Mouse (Mus musculus) embryo, embryonic 11.5 days (tissue): ENCODE results near the gene Fgf2.

ENCODE experiments used
- DNase-seq: peaks from one replicate; pipeline ENCODE4 v3.0.0-alpha.2; 2012; ENCODE audit warnings: low read depth, low spot score

The Fgf2 gene

DNA sequence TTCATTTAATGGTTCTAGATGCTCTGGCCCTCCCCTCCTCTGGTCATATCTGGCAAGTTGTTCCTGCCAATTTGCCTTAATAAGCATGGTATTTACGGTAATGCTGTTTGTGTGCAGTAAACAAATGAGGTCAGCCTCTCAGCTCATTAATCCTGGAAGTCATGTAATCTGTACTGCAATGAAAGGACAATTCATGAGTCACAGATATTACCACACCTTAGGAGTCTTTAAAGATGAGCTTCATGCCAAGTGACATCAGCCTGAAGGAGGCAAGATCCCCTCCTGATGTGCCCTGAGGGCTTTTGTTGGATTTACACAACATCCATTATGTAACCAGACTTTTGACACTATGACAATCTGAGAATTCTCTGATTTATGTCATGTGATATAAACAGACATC is 6.6 kb downstream of the Fgf2 start:
- DNase-seq = no peak

DNA sequence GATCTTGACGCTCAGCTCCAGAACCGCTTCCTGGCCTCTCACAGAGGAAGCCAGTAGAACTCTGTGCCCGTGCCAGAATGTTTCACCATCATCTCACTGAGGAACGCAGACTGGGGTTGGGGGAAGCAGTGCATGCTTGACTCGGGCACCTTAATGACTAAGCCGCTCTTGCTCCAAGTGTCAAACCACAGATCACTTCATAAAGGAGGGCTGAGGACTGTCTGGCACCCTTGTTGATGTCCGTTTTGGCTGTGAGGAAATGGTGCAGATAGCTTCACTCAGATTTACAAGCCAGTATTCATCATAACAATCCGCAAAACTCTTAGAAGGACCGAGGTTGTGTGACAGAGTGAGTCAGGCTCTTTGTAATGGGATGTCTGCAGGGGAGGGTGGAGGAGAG is 12.6 kb downstream of the Fgf2 start:
- DNase-seq = no peak

DNA sequence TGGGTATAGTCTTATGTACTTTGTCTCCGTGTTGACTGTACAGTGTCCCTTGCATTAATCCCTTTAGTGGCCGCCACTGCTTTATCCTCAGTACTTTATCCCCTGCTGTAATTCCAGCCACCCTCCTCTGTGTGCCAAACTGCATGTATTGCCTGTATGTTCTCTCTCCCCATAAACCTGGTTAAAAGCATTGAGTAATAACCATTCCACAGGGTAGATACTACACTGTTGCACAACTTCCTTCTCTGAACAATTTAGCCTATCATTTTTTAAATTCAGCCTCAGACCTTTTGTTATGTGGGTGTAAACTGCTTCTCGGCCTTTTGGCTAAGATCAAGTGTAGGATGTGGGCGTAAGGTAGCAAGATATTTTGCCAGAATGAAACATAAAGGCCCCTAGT is 17.0 kb downstream of the Fgf2 start:
- no peak for DNase-seq

DNA sequence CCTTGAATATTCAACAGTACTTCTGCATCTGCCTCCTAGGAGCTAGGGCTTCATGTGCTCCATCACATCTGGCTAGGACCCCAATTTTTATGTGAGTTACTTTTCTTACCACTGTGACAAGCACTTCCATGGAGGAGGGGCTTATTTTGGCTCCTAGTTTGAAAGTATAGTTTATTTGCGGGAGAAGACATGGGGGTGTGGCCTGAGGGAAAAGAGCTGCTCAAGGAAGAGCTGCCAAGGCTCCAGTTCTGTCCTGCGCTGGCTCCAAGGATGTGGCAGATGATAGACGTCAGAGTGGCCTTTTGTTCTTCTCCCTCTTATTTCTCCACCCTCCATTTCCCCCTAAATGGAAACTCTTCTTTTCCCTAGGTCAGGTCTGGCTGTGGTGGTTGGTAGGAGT is 17.8 kb downstream of the Fgf2 start:
- no peak for DNase-seq

DNA sequence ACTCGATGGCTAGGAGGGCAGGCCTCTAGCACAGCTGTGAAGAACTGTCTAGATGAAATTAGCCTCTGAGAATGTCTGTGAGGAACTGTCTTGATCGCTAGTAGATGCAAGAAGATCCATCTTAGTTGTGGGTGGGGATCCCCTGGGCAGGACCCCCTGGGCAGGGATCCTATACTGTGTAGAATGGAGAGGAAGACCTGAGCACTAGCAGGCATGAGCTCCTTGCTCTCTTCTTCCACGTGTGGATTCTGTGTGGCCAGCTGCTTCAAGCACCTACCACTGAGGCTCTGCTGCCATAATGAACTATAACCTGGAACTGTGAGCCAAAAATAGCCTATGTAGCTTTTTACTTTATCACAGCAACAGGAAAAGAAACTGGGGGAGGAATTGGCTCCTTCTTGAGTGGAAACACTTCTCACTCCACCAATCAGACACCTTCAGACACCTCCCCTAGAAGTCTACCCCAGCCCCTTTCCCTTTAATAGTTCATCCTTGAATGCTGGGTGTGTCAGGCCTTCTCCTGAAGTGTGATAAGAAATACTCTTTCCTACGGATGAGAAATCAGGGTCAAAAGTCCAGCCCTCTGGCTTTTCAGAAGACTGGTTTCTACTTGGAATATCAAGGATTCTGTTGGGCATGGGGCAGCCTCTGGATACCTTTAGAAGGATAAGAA is 18.4 kb downstream of the Fgf2 start:
- DNase-seq = no peak

DNA sequence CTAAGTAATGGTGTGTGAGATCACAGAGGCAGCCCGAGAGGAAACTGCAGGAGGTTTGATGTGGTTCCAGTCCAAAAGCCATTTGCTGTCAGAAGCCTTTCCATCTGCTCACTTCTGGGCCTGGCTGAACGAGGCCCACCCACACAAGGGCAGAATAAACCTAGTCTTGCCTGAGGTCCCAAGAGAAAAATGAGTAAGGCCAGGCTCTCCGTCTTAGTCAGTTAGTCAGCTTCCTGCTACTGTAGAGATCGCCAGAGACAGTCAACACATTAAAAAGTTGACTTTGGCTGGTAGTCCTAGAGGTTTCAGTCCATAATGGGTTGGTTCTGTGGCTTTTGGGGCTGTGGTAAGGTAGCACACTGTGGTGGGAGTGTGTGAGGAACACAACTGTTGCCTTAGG is 22.3 kb downstream of the Fgf2 start:
- DNase-seq = no peak

DNA sequence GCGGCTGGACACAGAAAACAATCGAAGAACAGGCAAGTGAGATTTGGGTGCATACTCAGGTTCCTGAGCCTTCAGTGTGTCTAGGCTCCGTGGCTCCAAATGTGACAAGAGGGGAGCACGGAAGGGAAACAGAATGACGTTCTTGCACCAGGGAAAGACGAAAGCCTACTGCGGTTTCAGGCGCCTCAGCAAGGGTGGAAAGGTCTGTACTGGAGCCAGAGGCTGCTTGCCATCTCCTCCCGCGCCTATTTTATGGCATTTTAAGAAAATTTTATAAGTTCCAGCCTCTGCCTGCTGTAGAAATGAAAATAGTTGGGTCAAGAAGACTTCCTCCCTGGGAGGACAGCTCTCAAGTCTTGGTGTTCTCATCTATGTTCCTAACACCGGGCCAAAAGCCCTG is 25.6 kb downstream of the Fgf2 start:
- DNase-seq = no peak

DNA sequence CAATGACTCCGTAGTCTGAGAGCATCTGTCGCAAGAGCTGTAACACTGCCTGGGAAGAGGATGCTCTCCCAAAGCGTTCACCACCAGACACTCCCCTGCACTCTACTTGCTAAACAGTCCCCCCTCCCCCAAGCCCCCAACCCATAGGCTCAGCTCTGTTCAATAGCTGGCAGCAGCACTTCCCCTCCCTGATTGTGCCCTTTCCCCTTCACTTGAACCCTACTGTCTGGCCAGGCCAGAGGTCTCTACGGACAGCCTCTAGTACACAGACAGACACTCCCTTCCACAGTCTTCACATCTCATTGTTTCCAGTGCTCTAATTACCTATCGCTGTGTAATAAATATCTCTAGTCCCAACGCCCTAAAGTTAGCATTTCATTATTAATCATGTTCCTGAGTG is 29.8 kb downstream of the Fgf2 start:
- no peak for DNase-seq

DNA sequence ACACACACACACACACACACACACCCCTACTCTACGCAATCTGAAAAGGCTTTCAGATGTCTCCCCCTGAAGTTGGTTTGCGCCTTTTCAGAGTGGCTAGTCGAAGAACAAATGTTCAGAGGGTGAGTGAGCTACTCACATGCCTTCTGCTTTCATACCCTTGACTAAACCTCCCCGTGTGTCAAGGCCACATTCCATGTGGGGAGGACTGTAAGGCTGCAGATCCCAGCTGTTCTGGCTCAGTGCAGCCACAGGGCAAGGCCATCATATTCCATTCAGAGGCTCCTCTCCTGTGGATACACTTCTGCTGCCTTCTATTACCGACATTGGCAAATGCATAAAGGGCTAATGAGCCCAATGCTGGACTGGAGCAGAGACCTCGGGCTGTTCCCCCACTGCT is 30.3 kb downstream of the Fgf2 start:
- no peak for DNase-seq

DNA sequence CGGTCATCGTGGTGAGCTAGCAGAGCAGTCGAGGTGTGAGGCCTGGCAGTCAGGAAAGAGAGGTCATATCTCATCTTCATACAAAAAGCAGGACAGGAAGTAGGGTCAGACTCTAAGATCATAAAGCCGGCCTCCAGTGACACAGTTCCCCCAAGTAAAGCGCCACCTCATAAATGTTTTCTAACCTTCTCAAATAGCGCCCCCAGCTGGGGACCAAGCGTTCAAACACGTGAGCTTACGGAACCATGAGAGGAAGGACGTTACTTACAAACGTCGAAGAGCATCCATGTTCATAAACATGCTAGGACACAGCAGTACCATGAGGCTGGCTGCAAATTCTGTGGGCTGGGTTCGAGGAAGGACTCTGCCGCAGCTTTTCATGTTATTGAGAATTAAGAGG is 31.1 kb downstream of the Fgf2 start:
- DNase-seq = no peak

DNA sequence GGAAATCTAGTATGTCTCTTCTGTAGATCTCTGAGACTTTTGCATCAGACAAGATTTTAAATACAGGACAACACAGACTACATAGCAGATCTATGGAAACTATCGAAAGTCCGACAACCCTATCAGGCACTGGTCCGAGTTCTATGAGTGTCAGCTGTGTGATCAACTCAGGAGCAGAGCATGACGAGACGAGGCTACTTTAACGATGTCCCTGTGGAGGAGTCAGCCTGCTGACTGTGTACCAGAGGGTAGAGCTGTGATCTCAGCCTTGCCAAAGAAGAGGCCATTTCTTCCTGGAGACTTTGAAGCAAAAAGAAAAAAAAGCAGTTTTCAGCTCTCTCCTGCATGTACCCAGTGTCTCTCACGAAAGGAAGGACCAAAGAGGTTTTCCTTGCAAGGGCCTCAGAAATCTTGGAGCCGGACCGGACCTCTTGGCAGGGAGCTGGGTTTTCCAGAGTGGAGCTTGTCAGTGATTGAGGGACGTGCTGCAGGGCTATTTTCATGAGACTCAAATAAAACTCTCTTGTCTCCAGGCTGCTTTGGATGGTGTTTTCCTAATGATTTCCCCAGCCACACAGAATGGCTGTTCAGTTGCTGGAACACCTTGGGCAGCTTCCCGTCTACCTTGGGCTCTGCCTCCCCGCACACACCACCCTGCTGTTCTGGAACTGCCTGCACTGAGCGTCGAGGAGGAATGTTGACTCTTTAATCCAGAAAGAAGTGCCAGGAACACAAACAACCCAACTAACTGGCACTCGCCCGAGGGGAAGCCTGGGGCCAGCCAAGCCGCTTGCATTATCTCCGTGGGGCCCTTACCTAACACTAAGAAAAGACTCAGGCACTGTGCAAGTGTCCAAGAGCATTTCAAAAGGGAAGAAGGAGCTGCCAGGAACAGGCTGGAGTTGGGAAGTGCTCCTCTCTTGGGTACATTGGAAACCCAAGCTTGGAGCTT is 32.1 kb downstream of the Fgf2 start:
- DNase-seq = no peak

DNA sequence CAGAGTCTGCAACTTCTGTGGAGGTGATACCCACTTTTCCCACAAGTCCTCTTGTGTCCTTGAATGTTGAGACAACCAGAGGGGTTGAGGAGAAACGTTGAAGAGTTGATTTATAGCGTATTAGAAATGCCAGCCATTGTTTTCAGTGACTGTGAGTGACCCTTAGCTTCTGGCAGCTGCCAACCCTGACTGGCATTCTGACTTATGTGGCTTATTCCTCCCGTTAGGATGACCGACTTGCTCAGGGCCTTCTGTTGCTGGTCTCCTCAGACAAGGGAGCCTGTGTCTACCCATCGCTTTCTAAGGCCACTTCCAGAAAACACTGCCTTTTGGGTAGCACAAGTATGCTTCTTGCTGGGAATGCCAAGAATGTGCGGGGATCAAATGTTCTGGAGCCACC is 33.3 kb downstream of the Fgf2 start:
- no peak for DNase-seq

DNA sequence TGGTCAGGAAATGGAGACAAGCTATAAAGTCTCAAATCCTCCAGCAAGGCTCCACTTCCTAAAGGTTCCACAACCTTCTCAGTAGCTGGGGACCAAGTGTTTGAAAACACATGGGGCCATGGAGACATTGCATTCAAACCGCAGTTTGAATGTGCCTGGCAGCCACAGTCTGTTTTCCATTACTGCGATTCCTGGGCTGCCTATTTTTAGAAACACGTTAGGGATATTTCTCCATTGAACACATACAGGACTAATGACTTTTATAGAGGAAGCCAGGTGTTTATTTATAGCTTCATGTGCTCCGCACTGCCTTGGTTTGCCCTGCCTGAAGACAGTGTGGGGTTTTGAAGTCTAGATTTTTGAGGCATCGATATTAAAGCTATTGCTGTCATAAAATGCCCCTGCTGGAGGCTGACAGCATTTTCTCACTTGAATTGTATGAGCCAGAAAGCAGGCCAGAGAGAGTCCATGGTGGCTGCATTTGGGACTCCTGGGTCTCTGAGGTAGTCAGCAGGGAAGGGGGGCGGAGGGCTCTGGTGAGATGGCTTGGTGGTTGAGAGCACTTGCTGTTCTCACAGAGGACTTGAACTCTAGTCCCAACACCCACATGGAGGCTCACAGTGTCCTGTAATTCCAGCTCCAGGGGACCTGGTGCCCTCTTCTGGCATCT is 35.1 kb downstream of the Fgf2 start:
- no peak for DNase-seq

DNA sequence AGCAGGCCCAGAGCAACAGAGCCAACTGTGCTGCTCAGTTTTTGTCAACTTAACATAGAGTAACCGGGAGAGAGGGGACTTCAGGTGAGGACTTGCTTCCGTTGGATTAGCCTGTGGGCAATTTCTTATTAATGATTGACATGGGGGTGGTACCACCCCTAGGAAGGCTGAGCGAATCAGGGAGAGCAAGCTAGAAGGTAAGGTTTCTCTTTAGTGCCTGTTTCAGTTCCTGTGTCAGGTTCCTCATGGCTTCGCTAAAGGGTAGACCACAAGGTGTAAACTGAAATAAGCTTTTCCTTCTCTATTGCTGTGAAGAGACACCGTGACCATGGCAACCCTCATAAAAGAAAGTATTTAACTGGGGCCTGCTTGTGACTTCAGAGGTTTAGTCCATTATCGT is 39.2 kb downstream of the Fgf2 start:
- DNase-seq = no peak

DNA sequence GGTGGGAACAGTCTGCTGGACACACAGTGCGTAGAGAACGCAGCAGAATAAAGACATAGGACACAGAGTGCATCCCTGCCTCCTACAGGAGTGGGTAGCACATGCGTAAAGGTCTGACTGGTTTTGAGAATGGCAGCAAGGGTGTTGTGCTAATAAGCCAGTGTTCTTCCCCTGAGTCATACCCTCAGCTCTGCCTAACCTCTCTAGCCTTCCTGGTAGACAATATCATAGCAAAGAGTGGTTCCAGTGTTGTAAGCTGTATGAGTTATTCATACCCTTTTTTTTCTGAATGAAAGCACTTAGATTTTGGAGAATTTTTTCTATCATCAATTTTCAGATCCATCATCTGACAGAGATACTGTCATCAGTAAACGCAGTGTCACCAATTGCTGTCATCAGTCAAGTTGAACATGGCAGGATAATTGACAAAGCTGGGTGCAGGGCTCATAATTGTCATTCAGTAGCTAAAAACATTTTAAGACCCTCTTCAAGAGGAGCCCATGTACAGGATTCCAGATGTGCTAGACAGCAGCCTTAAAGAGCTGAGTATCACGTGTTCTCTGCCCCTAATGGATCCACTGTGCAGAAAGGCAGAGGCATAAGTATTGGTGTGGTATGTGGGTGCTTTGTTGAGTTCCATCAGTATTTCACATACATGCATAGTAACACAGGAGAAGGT is 48.9 kb downstream of the Fgf2 start:
- DNase-seq = no peak

DNA sequence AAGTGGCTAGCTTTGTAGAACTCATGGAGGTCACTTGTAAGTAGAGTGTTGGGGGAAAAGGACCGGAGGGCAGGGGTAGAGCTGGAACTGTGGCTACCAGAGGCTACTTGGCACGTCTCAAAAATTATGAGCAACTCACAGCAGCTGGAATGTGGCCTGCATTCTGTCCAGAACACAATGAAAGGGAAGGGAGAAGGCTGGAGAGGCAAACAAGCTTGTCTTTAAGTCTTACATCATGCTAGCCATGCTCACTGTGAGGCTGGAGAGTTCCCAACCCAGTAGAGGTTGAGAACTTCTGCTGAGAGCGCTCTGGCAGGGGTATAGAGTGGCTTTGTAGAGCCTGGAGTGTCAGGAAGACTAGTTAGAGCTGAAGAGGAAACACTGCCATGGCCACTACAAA is 49.5 kb downstream of the Fgf2 start:
- DNase-seq = no peak

DNA sequence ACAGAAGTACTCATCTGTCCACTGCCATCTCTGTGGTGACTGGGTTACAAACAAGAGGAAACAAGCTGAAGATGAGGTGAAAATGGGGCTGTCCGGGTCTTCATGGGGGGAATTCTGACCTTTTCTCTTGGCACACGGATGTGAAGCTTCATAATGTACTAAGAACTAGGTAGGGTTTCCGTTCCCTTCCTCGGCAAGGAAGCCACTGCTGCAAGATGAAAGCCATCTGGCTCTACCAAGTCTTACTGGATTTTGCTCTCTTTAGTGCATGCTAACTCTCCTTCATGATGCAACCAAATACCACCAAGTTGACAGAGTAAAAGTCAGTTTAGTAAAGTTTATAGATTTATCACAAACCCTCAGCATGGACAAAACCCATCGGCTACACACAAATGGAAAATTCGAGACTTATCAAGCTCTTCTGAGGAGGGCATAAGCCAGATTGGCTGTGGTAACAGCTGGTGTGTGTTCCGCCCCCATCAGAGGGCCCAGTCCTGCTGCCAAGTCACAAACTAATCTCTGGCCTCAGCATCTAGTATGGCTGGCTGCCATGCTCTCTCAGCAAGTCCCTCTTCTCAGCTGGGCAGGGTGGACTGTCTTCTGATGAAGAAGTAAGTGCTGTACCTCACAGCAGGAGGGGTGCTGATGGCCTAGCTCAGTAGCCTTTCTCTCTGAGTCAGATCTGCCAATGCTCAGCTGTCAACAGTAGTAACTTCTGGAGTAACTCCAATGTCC is 50.7 kb downstream of the Fgf2 start:
- DNase-seq = no peak

DNA sequence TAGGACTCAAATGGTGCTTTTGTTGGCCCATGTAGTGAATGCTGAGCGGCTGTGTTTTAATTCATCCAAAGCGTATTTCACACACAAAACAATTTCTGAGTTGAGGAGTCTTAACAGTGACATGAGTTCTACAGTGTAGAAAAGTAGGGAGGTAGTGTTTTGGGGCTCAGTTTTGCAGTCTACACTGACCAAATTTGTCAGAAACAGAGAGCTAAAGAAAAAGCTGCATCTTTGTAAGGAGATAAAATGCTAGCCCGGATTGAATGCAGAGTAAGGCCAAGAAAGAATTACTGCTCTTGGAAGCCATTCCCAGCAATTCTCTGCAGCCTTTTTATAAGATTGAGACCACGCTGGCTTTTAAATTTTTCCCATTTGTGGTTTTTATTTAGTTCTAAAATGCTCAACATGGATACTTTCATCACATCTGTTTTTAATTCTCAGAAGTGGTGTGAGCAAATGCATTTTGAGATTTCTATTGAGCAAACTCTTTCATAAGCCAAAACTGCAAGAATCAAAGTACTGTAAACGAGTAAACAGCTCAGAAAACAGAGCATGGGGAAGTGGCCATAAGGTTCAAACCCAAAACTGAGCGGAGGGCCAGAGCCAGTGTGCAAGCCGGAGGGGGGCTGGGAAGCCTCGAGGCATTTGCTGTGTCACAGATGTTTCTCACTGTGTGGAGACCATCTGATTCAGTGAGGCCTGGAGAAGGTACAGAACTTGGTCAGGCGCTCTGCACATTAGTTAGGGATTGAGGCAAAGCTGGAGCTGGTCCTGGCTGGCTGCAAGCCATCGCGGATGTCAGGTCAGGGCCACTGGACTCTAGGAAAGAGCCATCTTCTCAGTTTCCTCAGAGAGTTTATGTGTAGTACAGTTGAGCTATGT is 53.8 kb downstream of the Fgf2 start:
- no peak for DNase-seq

DNA sequence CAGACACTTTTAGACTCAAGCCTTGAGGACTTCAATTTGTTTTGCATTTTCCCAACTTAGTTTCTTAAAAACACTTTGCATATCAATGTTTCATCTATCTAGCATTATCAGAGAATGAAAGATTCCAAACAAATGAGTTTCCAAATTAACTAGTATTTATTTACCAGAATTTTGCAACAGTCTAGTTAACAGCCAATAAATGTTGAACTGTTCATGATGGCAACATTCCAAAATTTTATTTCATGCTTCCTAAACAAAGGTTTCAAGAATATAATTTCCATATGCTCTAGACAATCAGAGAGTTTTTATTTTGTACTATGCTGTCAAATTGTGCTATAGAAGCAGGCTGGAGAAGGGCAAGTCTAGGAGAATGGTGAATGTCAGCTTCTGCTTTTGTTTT is 59.5 kb downstream of the Fgf2 start:
- no peak for DNase-seq

DNA sequence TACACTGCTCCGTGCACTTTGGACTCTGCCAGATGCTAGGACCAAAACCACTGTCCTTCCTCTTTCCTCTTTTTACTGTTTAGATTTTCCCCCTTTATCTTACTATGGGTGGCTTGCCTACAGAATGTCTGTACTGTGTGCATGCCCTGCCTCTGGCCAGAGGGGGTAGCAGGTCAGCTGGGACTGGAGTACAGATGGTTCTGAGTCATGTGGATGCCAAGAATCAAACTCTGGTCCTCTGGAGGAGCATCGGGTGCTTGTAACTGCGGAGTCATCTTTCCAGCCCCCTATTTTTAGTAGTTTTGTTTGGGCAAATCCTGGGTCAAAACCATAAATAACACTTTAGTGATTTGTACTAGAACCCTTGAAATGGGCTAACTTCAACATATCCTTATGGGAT is 65.3 kb downstream of the Fgf2 start:
- no peak for DNase-seq
